Mouse (Mus musculus) lung, postnatal 0 days (tissue): ENCODE measurements around the gene Higd1c.

Experiments
- CTCF ChIP-seq: IDR thresholded peaks from 2 replicates; pipeline ENCODE4 v1.5.1; 2016; ENCODE audit warnings: antibody characterized with exemption, mild to moderate bottlenecking
- EP300 ChIP-seq: IDR thresholded peaks from 2 replicates; pipeline ENCODE4 v1.6.1; 2016; ENCODE audit warnings: antibody characterized with exemption, mild to moderate bottlenecking, control low read depth

DNA sequence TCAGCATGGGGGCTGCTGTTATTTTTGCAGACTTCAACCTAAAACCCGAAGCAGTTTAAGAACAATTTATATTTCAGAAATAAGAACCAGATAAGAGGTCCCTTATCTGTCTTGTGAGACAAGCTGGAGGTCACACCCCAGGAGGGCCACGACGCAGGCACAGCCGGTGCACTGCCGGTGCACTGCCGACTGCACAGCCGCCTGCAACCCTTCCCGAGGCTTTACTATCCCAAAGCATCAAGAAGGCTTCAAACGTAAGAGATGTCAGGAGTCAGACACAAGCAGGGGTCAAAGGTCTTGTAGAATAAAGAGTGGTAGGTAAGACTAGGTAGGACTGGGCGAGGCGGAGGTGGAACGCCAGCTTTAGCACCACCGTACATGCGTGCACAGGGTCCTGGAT lies 38.0 kb downstream of the Higd1c start:
- TF ChIP-seq CTCF, result no peak
- no peak for TF ChIP-seq EP300
